Mouse (Mus musculus): ENCODE data around the gene Hist1h2bl. TPM values are rescaled to one million over a fixed set of nuclear protein-coding genes. Genes with fewer than 3 reads are reported as not detected.

Hist1h2bl gene
- 555 and 664 TPM in 2 replicates for total RNA-seq (2023)

DNA sequence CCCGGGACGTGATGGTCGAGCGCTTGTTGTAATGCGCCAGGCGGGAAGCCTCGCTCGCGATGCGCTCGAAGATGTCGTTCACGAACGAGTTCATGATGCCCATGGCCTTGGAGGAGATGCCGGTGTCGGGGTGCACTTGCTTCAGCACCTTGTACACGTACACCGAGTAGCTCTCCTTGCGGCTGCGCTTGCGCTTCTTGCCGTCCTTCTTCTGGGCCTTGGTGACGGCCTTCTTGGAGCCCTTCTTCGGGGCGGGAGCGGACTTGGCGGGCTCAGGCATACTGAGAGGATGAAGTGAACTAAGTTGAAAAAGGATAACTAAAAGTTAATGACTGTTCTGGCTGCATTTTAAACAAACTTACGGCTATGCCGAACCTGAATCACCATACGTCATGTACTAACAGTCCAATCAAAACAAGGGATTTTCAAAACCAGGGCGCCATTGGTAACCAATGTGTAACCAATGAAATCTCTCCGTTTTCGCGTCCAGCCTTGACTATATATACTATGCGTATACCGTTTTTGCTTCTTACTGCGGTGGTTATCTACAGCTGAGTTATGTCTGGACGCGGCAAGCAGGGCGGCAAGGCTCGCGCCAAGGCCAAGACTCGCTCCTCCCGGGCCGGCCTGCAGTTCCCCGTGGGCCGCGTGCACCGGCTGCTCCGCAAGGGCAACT, at the start of gene Hist1h2bl, which contains the start of gene Hist1h2ai:
Gene Hist1h2bl (minus strand): TSS at position 280 of the 676 bp plus-strand sequence.
Gene Hist1h2ai (plus strand): TSS at position 559 of the 676 bp plus-strand sequence.

DNA sequence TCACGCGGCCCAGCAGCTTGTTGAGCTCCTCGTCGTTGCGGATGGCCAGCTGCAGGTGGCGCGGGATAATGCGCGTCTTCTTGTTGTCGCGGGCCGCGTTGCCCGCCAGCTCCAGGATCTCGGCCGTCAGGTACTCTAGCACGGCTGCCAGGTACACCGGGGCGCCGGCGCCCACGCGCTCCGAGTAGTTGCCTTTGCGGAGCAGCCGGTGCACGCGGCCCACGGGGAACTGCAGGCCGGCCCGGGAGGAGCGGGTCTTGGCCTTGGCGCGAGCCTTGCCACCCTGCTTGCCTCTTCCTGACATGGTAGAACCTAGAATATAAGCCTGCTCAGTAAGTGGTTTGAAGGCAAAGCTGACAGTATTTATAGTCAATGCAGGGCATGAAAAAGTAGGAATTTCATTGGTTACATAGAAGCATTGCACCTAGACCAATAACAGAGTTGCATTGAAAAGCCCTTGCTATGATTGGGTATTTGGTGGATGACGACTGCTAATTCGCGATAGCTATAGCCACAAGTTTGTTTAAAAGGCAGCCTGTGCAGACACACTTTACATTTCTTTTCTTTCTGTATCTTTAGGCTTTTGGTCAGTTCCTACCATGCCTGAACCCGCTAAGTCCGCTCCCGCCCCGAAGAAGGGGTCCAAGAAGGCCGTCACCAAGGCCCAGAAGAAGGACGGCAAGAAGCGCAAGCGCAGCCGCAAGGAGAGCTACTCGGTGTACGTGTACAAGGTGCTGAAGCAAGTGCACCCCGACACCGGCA, 37.8 kb upstream of the Hist1h2bl start, which contains the start of the genes Hist1h2ak and Hist1h2bn:
Gene Hist1h2ak (minus strand): TSS at position 304 of the 762 bp plus-strand sequence.
Gene Hist1h2bn (plus strand): TSS at position 600 of the 762 bp plus-strand sequence.

DNA sequence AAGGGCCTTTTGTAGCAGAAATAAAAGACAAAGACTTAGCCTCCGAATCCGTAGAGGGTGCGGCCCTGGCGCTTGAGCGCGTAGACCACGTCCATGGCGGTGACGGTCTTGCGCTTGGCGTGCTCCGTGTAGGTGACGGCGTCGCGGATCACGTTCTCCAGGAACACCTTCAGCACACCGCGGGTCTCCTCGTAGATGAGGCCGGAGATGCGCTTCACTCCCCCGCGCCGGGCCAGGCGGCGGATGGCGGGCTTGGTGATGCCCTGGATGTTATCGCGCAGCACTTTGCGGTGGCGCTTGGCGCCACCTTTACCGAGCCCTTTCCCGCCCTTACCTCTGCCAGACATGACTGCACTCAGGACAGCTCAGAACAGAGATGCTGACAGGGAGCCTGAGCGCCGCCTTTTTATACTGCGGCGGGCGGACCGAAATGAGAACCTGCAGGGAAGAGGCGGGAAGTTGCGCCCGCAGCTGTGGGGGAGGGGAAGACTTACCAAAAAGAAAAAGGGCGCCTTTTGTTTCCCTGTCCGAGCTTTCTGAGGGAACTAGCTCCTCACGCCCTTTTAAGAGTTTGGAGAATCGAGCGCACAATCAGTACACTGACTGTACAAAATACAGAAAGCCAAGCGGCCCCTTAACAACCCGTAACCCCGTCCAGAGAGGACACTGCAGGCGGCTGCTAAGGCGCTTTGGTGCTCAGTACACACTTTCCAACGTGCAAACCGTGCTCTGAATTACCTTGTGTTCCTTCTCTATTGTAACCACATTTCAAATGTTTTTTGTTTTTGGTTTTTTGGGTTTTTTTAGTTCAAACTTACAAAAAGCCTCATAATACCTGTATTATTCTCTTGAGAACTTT, 34.4 kb upstream of the Hist1h2bl start, which contains the start of gene Hist1h4k:
Gene Hist1h4k (minus strand): TSS at position 347 of the 859 bp plus-strand sequence.

DNA sequence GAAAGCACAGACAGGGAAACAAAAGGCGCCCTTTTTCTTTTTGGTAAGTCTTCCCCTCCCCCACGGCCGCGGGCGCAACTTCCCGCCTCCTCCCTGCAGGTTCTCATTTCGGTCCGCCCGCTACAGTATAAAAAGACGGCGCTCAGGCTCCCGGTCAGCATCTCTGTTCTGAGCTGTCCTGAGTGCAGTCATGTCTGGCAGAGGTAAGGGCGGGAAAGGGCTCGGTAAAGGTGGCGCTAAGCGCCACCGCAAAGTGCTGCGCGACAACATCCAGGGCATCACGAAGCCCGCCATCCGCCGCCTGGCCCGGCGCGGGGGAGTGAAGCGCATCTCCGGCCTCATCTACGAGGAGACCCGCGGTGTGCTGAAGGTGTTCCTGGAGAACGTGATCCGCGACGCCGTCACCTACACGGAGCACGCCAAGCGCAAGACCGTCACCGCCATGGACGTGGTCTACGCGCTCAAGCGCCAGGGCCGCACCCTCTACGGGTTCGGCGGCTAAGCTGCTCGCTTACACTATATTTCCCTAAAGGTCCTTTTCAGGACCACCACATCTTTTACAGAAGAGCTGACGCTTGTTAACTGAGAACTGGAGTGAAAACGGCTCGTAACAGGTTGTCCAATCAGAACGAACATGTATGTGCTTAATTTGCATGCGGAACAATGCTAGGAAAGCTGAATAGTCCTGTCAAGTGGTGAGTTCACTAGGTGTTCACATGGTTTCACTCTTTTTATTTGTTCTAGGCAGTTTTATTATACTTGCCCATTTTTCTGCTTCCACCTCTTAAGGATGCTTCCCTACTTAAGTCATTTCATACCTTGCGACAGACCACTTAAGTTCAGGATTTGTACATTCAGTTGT, 19.2 kb upstream of the Hist1h2bl start, which contains the start of gene Hist1h4j:
Gene Hist1h4j (plus strand): TSS at position 159 of the 862 bp plus-strand sequence.

DNA sequence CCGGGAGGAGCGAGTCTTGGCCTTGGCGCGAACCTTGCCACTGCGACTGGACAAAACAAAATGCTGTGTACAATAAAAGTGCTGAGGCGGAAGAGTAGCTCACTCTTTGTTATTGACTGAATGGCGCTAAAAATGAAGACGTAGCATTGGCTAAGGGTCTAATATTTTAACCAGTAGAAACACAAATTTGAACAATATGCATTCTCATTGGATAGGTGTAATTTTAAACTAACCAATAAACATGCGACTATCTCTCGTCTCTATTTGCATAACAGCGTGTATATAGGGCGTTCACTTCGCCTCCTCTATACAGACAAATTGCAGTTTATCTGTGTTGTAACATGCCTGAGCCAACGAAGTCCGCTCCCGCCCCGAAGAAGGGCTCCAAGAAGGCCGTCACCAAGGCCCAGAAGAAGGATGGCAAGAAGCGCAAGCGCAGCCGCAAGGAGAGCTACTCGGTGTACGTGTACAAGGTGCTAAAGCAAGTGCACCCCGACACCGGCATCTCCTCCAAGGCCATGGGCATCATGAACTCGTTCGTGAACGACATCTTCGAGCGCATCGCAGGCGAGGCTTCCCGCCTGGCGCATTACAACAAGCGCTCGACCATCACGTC, 5.9 kb upstream of the Hist1h2bl start, which contains the start of gene Hist1h2bm:
Gene Hist1h2bm (plus strand): TSS at position 288 of the 616 bp plus-strand sequence.

DNA sequence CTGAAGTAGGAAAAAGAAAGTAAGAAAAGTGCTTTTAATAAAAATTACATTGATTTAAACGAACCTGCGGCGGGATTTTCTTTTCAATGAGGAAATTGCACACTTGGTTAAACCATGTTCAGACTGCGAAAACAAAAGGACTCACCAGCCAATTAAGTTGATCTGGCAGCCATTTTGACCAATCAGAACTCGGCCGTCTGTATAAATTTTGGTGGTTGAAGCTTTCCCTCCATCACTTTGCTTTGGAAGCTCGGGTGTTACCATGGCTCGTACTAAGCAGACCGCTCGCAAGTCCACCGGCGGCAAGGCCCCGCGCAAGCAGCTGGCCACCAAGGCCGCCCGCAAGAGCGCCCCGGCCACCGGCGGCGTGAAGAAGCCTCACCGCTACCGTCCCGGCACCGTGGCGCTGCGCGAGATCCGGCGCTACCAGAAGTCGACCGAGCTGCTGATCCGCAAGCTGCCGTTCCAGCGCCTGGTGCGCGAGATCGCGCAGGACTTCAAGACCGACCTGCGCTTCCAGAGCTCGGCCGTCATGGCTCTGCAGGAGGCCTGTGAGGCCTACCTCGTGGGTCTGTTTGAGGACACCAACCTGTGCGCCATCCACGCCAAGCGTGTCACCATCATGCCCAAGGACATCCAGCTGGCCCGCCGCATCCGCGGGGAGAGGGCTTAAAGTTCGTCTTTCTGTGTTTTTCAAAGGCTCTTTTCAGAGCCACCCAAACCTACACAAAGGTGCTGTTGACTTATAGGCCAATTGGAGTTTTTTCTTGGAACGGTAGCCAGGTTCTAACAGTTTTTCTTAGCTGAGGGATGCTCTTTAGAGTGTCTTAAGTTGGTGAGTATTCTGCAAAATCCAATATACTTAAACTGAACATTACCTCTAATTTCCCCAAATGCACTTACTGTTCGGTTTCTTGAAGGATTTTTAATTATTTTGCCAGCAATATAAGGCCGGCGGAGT, 1.7 kb upstream of the Hist1h2bl start, which contains the start of gene Hist1h3h:
Gene Hist1h3h (plus strand): TSS at position 263 of the 961 bp plus-strand sequence.

DNA sequence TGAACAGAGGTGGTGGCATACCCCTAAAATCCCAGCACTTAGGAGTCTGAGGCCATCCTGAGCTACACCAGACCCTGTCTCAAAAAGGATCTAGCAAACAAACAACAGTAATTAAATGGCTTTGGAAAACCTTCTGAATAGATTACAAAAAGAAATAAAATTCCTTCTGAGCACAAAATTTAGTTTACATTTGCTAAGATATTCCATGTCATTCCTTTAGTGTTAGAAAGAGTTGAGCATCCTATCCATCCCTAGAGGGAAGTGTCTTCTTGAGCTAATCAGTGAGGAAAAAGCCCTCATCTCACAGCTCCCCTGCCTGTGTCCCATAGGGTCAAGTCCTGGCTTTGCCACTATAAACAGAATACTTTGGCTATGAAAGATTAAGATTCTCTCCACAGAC, 18.1 kb downstream of the Hist1h2bl start, which contains the start of gene Olfr1359:
Gene Olfr1359 (plus strand): TSS at position 301 of the 400 bp plus-strand sequence.

DNA sequence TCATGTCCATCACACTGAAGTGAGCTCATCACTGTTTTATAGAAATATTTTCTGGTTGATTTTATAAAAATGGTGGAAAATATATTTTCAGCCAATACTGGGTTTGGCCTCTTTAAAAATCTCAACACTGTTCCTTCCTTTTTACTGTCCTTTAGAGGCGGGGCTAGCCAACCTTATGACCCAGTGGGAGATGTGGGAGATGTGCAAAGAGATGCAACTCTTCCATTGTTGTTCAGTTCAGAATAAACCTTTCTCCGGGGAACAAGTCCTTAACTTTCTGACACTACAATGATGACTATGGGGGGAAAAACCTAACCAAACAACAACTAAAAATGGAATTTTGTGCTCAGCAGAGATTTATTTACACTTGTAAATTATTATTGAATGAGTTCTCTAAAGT, 38.6 kb downstream of the Hist1h2bl start, which contains the start of gene Olfr1360:
Gene Olfr1360 (minus strand): TSS at position 101 of the 400 bp plus-strand sequence.

Other genes with a start within 250 kb of the Hist1h2bl start
- not detected in 2 replicates for gene Nkapl, start 247.6 kb downstream of the Hist1h2bl start, total RNA-seq (2023)
- not detected in 2 replicates for gene Zkscan4, start 237.2 kb downstream of the Hist1h2bl start, total RNA-seq (2023)
- not detected in 2 replicates for gene Gm10065, start 236.7 kb downstream of the Hist1h2bl start, total RNA-seq (2023)
- 4.7 and 5.3 TPM in 2 replicates for gene AK157302, start 220.9 kb downstream of the Hist1h2bl start, total RNA-seq (2023)
- 9.1 and 10.0 TPM in 2 replicates for gene Gm11273, start 214.7 kb downstream of the Hist1h2bl start, total RNA-seq (2023)
- 2.6 and 3.3 TPM in 2 replicates for gene Zkscan8, start 185.0 kb downstream of the Hist1h2bl start, total RNA-seq (2023)
- gene Olfr1366, start 173.3 kb downstream of the Hist1h2bl start, total RNA-seq (2023) = not detected in 2 replicates
- gene Olfr1535, start 156.2 kb downstream of the Hist1h2bl start, total RNA-seq (2023) = not detected in 2 replicates
- gene Olfr1364, start 134.4 kb downstream of the Hist1h2bl start, total RNA-seq (2023) = not detected in 2 replicates
- gene Olfr1362, start 102.1 kb downstream of the Hist1h2bl start, total RNA-seq (2023) = not detected in 2 replicates
- not detected in 2 replicates for gene Olfr11, start 73.6 kb downstream of the Hist1h2bl start, total RNA-seq (2023)
- not detected in 2 replicates for gene Olfr1361, start 52.8 kb downstream of the Hist1h2bl start, total RNA-seq (2023)
- gene Olfr1360, start 38.7 kb downstream of the Hist1h2bl start, total RNA-seq (2023) = not detected in 2 replicates
- not detected in 2 replicates for gene Olfr1359, start 18.0 kb downstream of the Hist1h2bl start, total RNA-seq (2023)
- 246 and 285 TPM in 2 replicates for gene Hist1h2ai, start 279 bp upstream of the Hist1h2bl start, total RNA-seq (2023)
- gene Hist1h3h, start 1.5 kb upstream of the Hist1h2bl start, total RNA-seq (2023) = 883 and 948 TPM in 2 replicates
- gene Hist1h2bm, start 5.9 kb upstream of the Hist1h2bl start, total RNA-seq (2023) = 134 and 170 TPM in 2 replicates
- gene Hist1h4j, start 18.9 kb upstream of the Hist1h2bl start, total RNA-seq (2023) = 66.9 and 93.4 TPM in 2 replicates
- 1,648 and 2,005 TPM in 2 replicates for gene Hist1h4k, start 34.4 kb upstream of the Hist1h2bl start, total RNA-seq (2023)
- gene Hist1h2ak, start 37.7 kb upstream of the Hist1h2bl start, total RNA-seq (2023) = 280 and 284 TPM in 2 replicates
- 414 and 492 TPM in 2 replicates for gene Hist1h2bn, start 38.0 kb upstream of the Hist1h2bl start, total RNA-seq (2023)
- 343 and 349 TPM in 2 replicates for gene Hist1h1b, start 64.5 kb upstream of the Hist1h2bl start, total RNA-seq (2023)
- gene Hist1h3i, start 67.2 kb upstream of the Hist1h2bl start, total RNA-seq (2023) = 850 and 1,006 TPM in 2 replicates
- 108 and 113 TPM in 2 replicates for gene Hist1h2an, start 71.1 kb upstream of the Hist1h2bl start, total RNA-seq (2023)
- 316 and 334 TPM in 2 replicates for gene Hist1h2bp, start 71.3 kb upstream of the Hist1h2bl start, total RNA-seq (2023)
- 732 and 971 TPM in 2 replicates for gene Hist1h2bq, start 94.1 kb upstream of the Hist1h2bl start, total RNA-seq (2023)
- gene Hist1h2ao, start 94.3 kb upstream of the Hist1h2bl start, total RNA-seq (2023) = 940 and 1,538 TPM in 2 replicates
- gene Hist1h4m, start 95.6 kb upstream of the Hist1h2bl start, total RNA-seq (2023) = 869 and 934 TPM in 2 replicates
- 196 and 307 TPM in 2 replicates for gene Hist1h4n, start 116.1 kb upstream of the Hist1h2bl start, total RNA-seq (2023)
- 286 and 375 TPM in 2 replicates for gene Hist1h2ap, start 117.4 kb upstream of the Hist1h2bl start, total RNA-seq (2023)
- 735 and 957 TPM in 2 replicates for gene Hist1h2br, start 117.6 kb upstream of the Hist1h2bl start, total RNA-seq (2023)
- gene Zfp184, start 229.0 kb upstream of the Hist1h2bl start, total RNA-seq (2023) = 0.36 and 0.54 TPM in 2 replicates